Mouse (Mus musculus): Measurements from ENCODE around the gene Atm.

The Atm gene

DNA sequence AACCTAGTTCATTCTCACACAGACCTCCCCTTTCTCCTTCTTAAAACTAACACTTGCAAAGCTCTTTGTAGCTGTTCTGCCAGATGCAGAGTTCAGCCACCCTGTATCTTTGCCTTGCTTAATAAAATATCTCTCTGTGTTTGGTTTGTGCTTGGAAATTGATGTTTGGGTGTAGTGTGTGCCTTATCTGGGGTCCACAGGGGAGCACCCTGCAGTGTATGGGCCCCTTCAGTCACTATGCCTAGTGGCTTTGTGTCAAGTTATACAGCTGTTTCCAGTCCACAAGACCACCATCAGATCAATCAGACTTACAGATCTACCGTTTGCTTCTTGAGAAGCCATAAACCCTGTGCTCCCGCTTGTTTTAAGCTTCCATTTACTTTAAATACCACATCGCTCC lies 127.1 kb downstream of the Atm start:
- DNase-seq (ENCODE audit: extremely low spot score, low read depth, low spot score) = no peak

GRCm38 (mm10) chr9:53408953-53409361 lies 127.6 kb downstream of the Atm start:
- DNase-seq (ENCODE audit: extremely low spot score, low read depth, low spot score) = no peak

GRCm38 (mm10) chr9:53408548-53408947 lies 128.0 kb downstream of the Atm start:
- no peak for DNase-seq (ENCODE audit: extremely low spot score, low read depth, low spot score)

GRCm38 (mm10) chr9:53404753-53405722 lies 131.5 kb downstream of the Atm start:
- DNase-seq (ENCODE audit: extremely low spot score, low read depth, low spot score) = peak; percentile 79

- DNase-seq (ENCODE audit: extremely low spot score, low read depth, low spot score) = no peak
These were observed 132.3 kb downstream of the Atm start for GRCm38 (mm10) chr9:53404050-53404752.

GRCm38 (mm10) chr9:53402991-53403390 lies 133.5 kb downstream of the Atm start:
- no peak for DNase-seq (ENCODE audit: extremely low spot score, low read depth, low spot score)

DNA sequence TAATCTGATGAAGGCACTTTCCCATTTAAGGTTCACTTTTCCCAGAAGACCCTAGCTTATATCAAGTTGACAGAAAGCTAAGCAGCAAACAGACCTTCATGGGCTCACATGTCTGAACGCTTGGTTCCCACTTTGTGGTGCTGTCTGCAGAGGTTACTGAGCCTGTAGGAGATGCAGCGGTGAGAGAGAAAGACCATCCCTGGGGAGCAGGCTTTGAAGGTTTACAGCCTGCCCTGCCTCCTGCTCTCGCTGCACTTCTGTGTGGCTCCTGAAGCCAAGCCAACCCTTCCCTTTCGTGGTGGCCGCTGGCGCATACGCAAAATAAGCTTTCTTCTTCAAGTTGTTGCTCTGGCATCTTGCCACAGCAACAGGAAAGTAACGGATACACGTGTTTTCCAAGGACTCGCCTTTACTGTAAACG lies 134.2 kb downstream of the Atm start, which contains the start of gene 4930550C14Rik:
Gene 4930550C14Rik (plus strand): TSS at position 35 of the 421 bp plus-strand sequence.
- DNase-seq (ENCODE audit: extremely low spot score, low read depth, low spot score) = no peak

DNA sequence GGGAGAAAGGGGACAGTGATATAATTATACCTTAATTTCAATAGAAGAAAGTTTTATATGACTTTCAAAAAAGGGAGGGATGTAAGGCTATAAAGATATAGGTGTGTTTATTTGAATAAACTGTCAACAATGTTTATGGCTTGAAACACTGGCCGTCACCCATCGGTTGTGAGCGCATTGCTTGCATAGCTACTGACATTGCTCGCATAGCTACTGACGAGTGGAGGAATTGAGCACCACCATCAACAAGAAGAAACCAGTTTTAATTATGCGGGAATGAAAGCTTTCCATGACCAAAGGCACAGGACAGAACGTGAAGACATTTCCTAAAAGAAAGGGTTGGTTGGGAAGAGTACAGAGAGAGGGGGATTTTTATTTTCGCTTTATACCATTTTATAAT lies 135.4 kb downstream of the Atm start:
- DNase-seq (ENCODE audit: extremely low spot score, low read depth, low spot score) = no peak

DNA sequence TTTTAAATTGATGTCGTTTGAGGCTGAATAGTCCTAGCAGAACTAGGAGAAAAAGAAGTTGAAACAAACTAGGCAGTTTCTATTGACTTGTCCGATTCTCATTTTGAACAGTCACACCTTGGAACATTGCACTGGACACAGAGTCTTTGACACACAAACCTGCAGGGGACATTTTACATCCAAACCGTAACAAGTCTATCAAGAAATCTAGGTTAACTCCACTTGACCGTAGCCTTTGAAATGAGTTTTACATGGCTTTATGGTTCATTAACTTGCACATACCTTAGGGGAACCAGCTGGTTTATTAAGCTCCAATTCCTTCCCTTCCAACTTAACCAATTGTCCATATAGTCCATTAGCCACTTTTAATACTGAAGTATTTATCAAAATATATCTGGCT lies 135.8 kb downstream of the Atm start:
- no peak for DNase-seq (ENCODE audit: extremely low spot score, low read depth, low spot score)

GRCm38 (mm10) chr9:53399537-53399936 lies 137.0 kb downstream of the Atm start:
- no peak for DNase-seq (ENCODE audit: extremely low spot score, low read depth, low spot score)

DNA sequence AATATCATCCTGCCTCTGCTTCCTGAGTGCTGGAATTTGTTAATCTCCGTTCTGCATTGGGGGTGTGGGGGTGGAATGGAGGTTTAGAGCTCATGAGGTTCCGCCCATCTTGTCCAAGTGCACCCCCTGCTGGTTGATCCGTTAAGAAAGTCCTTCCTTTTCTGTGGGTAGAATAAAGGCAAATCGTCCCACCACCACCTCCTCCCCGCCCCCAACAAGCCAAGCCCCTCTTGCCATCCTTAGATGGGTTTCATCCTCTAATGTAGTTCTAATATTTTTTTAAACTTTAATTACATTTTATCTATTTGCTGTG lies 138.2 kb downstream of the Atm start:
- no peak for DNase-seq (ENCODE audit: extremely low spot score, low read depth, low spot score)

DNA sequence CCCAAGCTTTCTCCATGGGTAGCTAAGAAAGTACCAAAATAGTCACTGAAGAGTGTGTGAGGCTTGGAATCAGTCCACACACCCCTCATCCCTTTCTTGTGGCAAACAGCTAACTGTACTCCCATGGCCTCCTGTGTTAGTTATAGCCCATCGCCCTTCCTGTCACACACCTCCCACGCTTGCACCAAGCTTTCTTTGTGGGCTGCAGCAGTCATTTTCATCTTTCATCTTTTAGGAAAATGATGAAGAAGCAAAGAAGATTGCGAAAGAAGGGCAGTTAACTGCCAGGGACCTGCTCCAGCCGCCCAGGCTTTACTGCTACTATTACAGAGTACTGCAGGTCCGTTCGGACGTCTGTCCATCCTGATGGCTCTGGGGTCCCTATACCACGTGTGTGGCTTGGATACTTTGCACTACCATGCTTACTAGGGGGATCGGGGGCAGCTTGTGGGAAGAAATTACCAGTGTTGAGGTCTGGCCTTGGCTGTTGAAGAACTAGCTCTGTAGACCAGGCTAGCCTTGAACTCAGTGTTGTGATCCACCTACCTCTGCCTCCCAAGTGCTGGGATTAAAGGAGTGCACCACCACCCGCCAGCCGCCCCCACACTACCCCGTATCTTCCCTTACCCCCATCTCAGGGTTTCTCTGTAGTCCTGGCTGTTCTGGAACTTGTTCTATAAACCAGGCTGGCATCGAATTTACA lies 138.7 kb downstream of the Atm start:
- DNase-seq (ENCODE audit: extremely low spot score, low read depth, low spot score) = no peak

DNA sequence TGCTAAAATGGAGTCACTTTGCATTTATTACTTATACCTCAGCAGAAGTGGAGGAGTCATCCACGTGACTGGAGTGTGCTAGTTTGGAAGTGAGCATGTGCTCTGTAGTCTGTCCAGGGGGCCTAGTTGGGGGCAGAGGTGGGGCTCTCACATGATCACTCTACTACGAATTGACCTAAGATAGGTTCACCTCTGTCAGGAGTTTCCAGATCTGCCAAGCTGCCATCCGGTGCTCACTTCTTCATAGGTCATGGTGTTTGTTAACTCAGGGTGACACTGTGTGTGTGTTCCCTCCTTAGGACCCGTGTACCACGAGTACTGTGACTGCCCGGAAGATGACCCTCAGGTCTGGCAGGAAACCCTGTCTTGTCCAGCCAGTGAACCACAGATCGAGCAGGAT lies 146.4 kb downstream of the Atm start:
- DNase-seq (ENCODE audit: extremely low spot score, low read depth, low spot score) = no peak
